Mouse (Mus musculus) lung, postnatal 0 days (tissue): ENCODE data around the gene Ticam1. TPM values are rescaled to one million over a fixed set of nuclear protein-coding genes. Genes with fewer than 3 reads are reported as not detected.
"Not testable (repeated sequence)": the region's sequence is repeated elsewhere in the genome, so short reads cannot be mapped to it uniquely, and the experiment has no call there.

Source experiments
- ATAC-seq: fragments of 200-750 bp; cut with Nextera tagmentation; 2 replicates; pipeline ENCODE4 v1.8.0; 2017; ENCODE audit warnings: moderate library complexity
- DNase-seq: peaks from one replicate; pipeline ENCODE4 v3.0.0-alpha.2; 2016; ENCODE audit warnings: low spot score
- H3K27ac ChIP-seq: fragments of 300-500 bp; sonication (generic); 2 replicates; pipeline ENCODE4 v1.5.1; 2014; ENCODE audit warnings: antibody characterized with exemption, mild to moderate bottlenecking, low read length, mixed read lengths
- H3K27me3 ChIP-seq: fragments of 300-500 bp; sonication (generic); replicated peaks from 2 replicates; pipeline ENCODE4 v1.6.1; 2014; ENCODE audit warnings: low read length, mixed read lengths; ENCODE audit not compliant: insufficient read depth
- H3K36me3 ChIP-seq: fragments of 300-500 bp; sonication (generic); 2 replicates; pipeline ENCODE4 v1.6.1; 2014; ENCODE audit warnings: low read length, mixed read lengths; ENCODE audit not compliant: insufficient read depth
- H3K4me1 ChIP-seq: fragments of 300-500 bp; sonication (generic); 2 replicates; pipeline ENCODE4 v1.6.1; 2014; ENCODE audit warnings: antibody characterized with exemption, low read depth, low read length, mixed read lengths; ENCODE audit not compliant: insufficient read depth
- H3K4me2 ChIP-seq: fragments of 300-500 bp; sonication (generic); replicated peaks from 2 replicates; pipeline ENCODE4 v1.6.1; 2014; ENCODE audit warnings: low read depth, mild to moderate bottlenecking, low read length, moderate library complexity, mixed read lengths
- H3K4me3 ChIP-seq: fragments of 300-500 bp; sonication (generic); 2 replicates; pipeline ENCODE4 v1.5.1; 2014; ENCODE audit warnings: low read depth, low read length
- H3K9ac ChIP-seq: fragments of 300-500 bp; sonication (generic); replicated peaks from 2 replicates; pipeline ENCODE4 v1.6.1; 2014; ENCODE audit warnings: low read depth, mild to moderate bottlenecking
- H3K9me3 ChIP-seq: fragments of 300-500 bp; sonication (generic); 2 replicates; pipeline ENCODE4 v1.6.1; 2016; ENCODE audit warnings: low read length, mixed read lengths
- CTCF ChIP-seq: IDR thresholded peaks from 2 replicates; pipeline ENCODE4 v1.5.1; 2016; ENCODE audit warnings: antibody characterized with exemption, mild to moderate bottlenecking
- EP300 ChIP-seq: IDR thresholded peaks from 2 replicates; pipeline ENCODE4 v1.6.1; 2016; ENCODE audit warnings: antibody characterized with exemption, mild to moderate bottlenecking, control low read depth
- WGBS: fragments of 180-500 bp; shearing (Covaris S2); extraction: QIAGEN DNeasy Blood & Tissue Kit; methylation state at CpG from one replicate; pipeline ENCODE4 v1.1.7; 2014; 5-methylcytosine and 5-hydroxymethylcytosine counted together
- polyA plus RNA-seq: library from polyadenylated mRNA; unstranded; fragments of >200 nt; fragmentation: Nextera tagmentation; extraction: Ambion mirVana; gene quantifications from 2 replicates; pipeline ENCODE4 v1.2.1, GENCODE M21; 2015

The Ticam1 gene
- polyA plus RNA-seq, 1 experiment from 2014 or later = 4.1 TPM

- Histone ChIP-seq H3K4me1 (peaks cover 3% of the 10 kb centered on the region; the same call in 1 of the 2 replicates), H3K4me3 (no peak overlapping the region), H3K27me3 (no peaks in the 10 kb centered on the region), H3K4me2 (no peak overlapping the region), H3K27ac (no peak overlapping the region), H3K9me3 (no peaks in the 10 kb centered on the region), H3K9ac (no peak overlapping the region), H3K36me3 (peaks cover 13% of the 10 kb centered on the region)
- DNase-seq = peak; percentile 78
- no peak for TF ChIP-seq EP300
- TF ChIP-seq CTCF = peak; percentile 92
- 18% methylated on average over 8 of the region's 8 CpGs for WGBS
- ATAC-seq = peak; percentile 67
Measured at GRCm38 (mm10) chr17:56264020-56264419, 12.6 kb downstream of the Ticam1 start.

DNA sequence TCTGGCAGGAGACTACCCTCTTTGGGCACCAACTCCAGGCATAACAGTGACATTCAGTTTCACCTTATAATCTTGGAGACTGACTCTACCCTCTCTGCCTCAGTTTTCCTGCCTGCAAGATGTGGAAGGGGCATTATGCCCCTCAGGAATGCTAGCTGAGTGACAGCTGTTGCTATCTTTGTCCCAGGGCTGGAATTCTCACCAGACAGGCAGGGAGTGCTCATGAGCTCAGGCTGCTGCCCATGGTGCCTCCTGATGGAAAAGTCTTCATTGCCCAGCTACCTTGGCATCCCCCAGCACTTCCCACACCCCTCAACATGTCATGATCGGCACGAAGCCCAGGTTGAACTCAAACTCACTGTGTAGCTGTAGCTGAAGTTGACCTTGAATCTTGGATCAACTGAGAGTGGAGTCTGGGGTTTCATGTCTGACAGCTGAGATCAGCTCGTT lies 13.9 kb downstream of the Ticam1 start:
- 81% methylated on average over 3 of the region's 3 CpGs for WGBS
- no peak overlapping the region for H3K4me2 ChIP-seq
- no peak overlapping the region for H3K4me3 ChIP-seq
- no peak overlapping the region for H3K9ac ChIP-seq
- H3K4me1 ChIP-seq = peaks cover 3% of the 10 kb centered on the region; the same call in 1 of the 2 replicates
- H3K36me3 ChIP-seq = peaks cover 13% of the 10 kb centered on the region
- no peak for TF ChIP-seq CTCF
- no peak for TF ChIP-seq EP300
- no peak for ATAC-seq
- H3K9me3 ChIP-seq = no peaks in the 10 kb centered on the region
- no peak for DNase-seq
- no peaks in the 10 kb centered on the region for H3K27me3 ChIP-seq
- H3K27ac ChIP-seq = no peak overlapping the region

DNA sequence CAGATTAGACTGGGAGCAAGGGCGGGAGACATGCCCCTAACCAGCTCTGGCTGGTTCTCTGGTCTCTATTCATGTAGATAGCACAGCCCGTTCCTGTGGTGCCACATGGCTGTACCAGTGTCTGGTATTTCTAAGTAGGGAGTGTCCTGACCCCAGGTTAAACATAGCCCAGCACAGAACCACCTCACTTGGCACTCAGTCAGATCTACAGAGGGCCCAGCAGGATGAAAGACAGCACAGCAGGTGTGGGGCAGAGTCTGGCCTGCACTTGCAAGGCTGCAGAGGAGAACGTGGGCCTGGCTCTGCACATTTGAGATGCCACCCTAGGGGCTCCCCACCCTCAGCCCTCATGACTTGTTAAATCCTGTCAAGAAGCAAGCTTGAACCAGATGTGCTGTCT lies 15.4 kb downstream of the Ticam1 start:
- H3K4me3 ChIP-seq = no peak overlapping the region
- ATAC-seq = no peak
- H3K9ac ChIP-seq = no peak overlapping the region
- H3K27ac ChIP-seq = no peak overlapping the region
- H3K36me3 ChIP-seq = peaks cover 13% of the 10 kb centered on the region
- H3K4me2 ChIP-seq = no peak overlapping the region
- no peak for DNase-seq
- H3K9me3 ChIP-seq = no peaks in the 10 kb centered on the region
- TF ChIP-seq CTCF = no peak
- no peak for TF ChIP-seq EP300
- 68% methylated on average over 3 of the region's 3 CpGs for WGBS
- peaks cover 3% of the 10 kb centered on the region; the same call in 1 of the 2 replicates for H3K4me1 ChIP-seq
- no peaks in the 10 kb centered on the region for H3K27me3 ChIP-seq

DNA sequence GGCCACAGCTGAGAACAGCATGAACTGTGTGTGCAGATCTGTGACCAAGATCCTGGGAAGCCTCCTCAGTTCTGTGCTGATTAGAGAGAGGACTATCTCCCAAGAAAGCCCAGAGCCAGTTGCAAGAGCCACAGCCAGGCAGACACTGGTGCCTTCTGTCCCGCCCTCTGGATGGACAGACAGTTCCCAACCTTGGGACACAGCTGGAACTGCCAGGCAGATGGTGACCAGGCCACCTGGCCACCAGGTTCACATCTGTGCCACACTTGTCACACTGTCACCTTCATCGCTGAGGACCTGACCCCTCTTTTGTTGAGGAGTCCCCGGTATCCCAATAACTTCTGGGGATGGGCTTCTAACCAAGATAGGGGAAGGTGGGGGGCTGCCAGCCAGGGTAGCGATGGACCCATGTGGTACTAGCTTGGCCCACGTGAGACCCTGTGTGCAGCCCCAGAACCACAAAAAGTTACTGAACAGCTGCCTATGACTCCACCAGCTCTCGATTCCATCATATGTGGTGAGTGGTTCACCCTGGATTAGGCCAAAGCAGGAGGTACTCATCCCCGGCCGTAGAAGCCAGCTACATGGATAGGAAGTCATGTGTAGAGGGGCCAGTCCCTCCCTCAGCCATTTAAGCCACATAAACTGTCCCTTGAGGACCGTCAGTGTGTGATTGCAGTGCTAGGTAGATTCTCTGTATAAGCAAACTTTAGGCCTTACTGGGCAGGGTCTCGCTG lies 17.1 kb downstream of the Ticam1 start:
- no peaks in the 10 kb centered on the region for H3K9me3 ChIP-seq

DNA sequence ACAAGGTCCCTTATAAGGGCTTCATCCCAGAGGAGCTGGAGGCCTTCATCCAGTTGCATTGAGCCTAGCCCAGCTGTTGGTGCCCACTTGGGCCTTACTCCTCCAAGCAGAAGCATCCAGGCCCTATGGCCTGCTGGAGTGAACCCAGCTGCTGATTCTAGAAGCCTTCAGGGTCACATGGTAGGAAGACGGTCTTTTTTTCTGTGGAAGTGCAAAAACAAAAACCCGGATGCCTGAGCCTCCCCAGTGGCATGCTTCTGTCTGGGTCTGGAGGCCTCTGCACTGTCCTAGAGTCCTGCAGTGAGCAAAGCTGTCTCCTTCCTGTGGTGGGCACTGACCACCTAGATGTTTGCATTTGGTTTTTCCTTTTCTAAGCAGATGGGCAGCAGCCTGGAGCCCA lies 17.8 kb downstream of the Ticam1 start:
- H3K9ac ChIP-seq, H3K4me1 ChIP-seq, H3K9me3 ChIP-seq, H3K4me2 ChIP-seq, H3K27ac ChIP-seq, ATAC-seq, DNase-seq, H3K27me3 ChIP-seq, H3K4me3 ChIP-seq: not testable (repeated sequence)
- WGBS = 49% methylated on average over 2 of the region's 2 CpGs
- peaks cover 13% of the 10 kb centered on the region for H3K36me3 ChIP-seq

More for the DNA sequence above, 17.1 kb downstream of the Ticam1 start:
- 88% methylated on average over 10 of the region's 10 CpGs for WGBS
- Histone ChIP-seq H3K4me3 (no peak overlapping the region), H3K27ac (no peak overlapping the region), H3K27me3 (no peaks in the 10 kb centered on the region), H3K4me2 (no peak overlapping the region), H3K36me3 (peaks cover 13% of the 10 kb centered on the region), H3K4me1 (peaks cover 3% of the 10 kb centered on the region; the same call in 1 of the 2 replicates), H3K9ac (no peak overlapping the region)
- DNase-seq (no peak), ATAC-seq (no peak)
- no peak for TF ChIP-seq EP300
- no peak for TF ChIP-seq CTCF

DNA sequence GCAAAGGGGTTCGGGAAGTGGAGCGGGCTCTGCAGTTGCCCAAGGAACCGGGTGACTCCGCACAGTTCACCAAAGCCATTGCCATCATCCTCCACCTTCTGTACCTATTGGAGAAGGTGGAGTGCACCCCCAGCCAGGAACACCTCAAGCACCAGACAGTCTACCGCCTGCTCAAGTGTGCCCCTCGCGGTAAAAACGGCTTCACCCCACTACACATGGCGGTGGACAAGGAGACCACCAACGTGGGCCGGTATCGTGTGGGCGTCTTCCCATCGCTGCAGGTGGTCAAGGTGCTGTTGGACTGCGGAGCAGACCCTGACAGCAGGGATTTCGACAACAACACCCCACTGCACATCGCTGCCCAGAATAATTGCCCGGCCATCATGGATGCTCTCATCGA lies 18.3 kb downstream of the Ticam1 start:
- not testable (repeated sequence) for H3K4me3 ChIP-seq, DNase-seq, H3K27me3 ChIP-seq, H3K9me3 ChIP-seq, H3K27ac ChIP-seq, H3K4me1 ChIP-seq, H3K4me2 ChIP-seq, ATAC-seq, H3K9ac ChIP-seq
- peaks cover 13% of the 10 kb centered on the region for H3K36me3 ChIP-seq
- 92% methylated on average over 19 of the region's 19 CpGs for WGBS
